Mouse (Mus musculus): ENCODE measurements around the gene Ciz1. TPM values are rescaled to one million over a fixed set of nuclear protein-coding genes. Genes with fewer than 3 reads are reported as not detected.

Ciz1 gene
- polyA plus RNA-seq, 2 experiments = 13.1 to 40.3 TPM

- TF ChIP-seq CTCF (IDR thresholded peaks at IDR 0.05; ENCODE audit: low read depth) (no peak), EP300 (IDR thresholded peaks at IDR 0.05; ENCODE audit: low read depth) (no peak)
- peak overlapping the region; percentile 91 for H3K4me2 ChIP-seq (ENCODE audit: low read depth)
- ATAC-seq (ENCODE audit: insufficient read depth) (no peak), DNase-seq (ENCODE audit: low read depth in 3 of 3, low spot score in 3 of 3) (no peak)
- no peaks in the 10 kb centered on the region; the same call in 1 of the 2 replicates for H3K36me3 ChIP-seq (replicated peaks; ENCODE audit: control insufficient read depth, insufficient read depth, low read depth)
- H3K4me3 ChIP-seq (ENCODE audit: insufficient read depth in 1 of 2, low read depth in 2 of 2, low read length in 2 of 2) = peak overlapping the region in 1 of 2 experiments; percentile 48; a peak in 2 of 4 replicates
- peaks cover 16% of the 10 kb centered on the region for H3K27me3 ChIP-seq (ENCODE audit: control insufficient read depth, insufficient read depth, low read length)
- no peaks in the 10 kb centered on the region for H3K9me3 ChIP-seq (ENCODE audit: control insufficient read depth, low read length)
- 9% methylated on average over 40 of the region's 42 CpGs for WGBS (ENCODE audit: insufficient replicate concordance)
- H3K27ac ChIP-seq = no peak overlapping the region
- peaks cover 3 to 4% of the 10 kb centered on the region in 2 experiments; a peak in 3 of 4 replicates for H3K4me1 ChIP-seq (replicated peaks; ENCODE audit: control insufficient read depth in 2 of 2, insufficient read depth in 2 of 2, low read length in 1 of 2)
- H3K9ac ChIP-seq (replicated peaks) = 0 out of 2 replicates have a peak overlapping the region, but pooled peaks have one; percentile 23
Measured at GRCm38 (mm10) chr2:32311443-32312317, 40.4 kb upstream of the Ciz1 start.

GRCm38 (mm10) chr2:32312318-32312964 lies 39.7 kb upstream of the Ciz1 start:
- 2% methylated on average over 45 of the region's 56 CpGs for WGBS (ENCODE audit: insufficient replicate concordance)
- Histone ChIP-seq H3K4me3 (ENCODE audit: insufficient read depth in 1 of 2, low read depth in 2 of 2, low read length in 2 of 2) (peak overlapping the region; percentile 5 to 48; a peak in 2 of 4 replicates), H3K9ac (replicated peaks) (no peak overlapping the region), H3K27ac (no peak overlapping the region), H3K36me3 (replicated peaks; ENCODE audit: control insufficient read depth, insufficient read depth, low read depth) (no peaks in the 10 kb centered on the region), H3K4me1 (replicated peaks; ENCODE audit: control insufficient read depth in 2 of 2, insufficient read depth in 2 of 2, low read length in 1 of 2) (peaks cover 3 to 4% of the 10 kb centered on the region in 2 experiments; a peak in 3 of 4 replicates), H3K9me3 (ENCODE audit: control insufficient read depth, low read length) (no peaks in the 10 kb centered on the region), H3K4me2 (ENCODE audit: low read depth) (peak overlapping the region; percentile 91), H3K27me3 (ENCODE audit: control insufficient read depth, insufficient read depth, low read length) (peaks cover 20% of the 10 kb centered on the region)
- ATAC-seq (ENCODE audit: insufficient read depth) (peak; percentile 80), DNase-seq (ENCODE audit: low read depth in 3 of 3, low spot score in 3 of 3) (peak; percentile 50 to 60 (median 58))
- TF ChIP-seq CTCF (IDR thresholded peaks at IDR 0.05; ENCODE audit: low read depth) (no peak), EP300 (IDR thresholded peaks at IDR 0.05; ENCODE audit: low read depth) (no peak)

GRCm38 (mm10) chr2:32314831-32315230 lies 37.3 kb upstream of the Ciz1 start:
- no peak overlapping the region for H3K27ac ChIP-seq
- H3K9me3 ChIP-seq (ENCODE audit: control insufficient read depth, low read length) = no peaks in the 10 kb centered on the region
- ATAC-seq (ENCODE audit: insufficient read depth) (no peak), DNase-seq (ENCODE audit: low read depth in 3 of 3, low spot score in 3 of 3) (no peak)
- no peaks in the 10 kb centered on the region for H3K36me3 ChIP-seq (replicated peaks; ENCODE audit: control insufficient read depth, insufficient read depth, low read depth)
- TF ChIP-seq EP300 (IDR thresholded peaks at IDR 0.05; ENCODE audit: low read depth) = no peak
- TF ChIP-seq CTCF (IDR thresholded peaks at IDR 0.05; ENCODE audit: low read depth) = no peak
- H3K4me1 ChIP-seq (replicated peaks; ENCODE audit: control insufficient read depth in 2 of 2, insufficient read depth in 2 of 2, low read length in 1 of 2) = peaks cover 3 to 4% of the 10 kb centered on the region in 2 experiments; a peak in 3 of 4 replicates
- no peak overlapping the region for H3K4me2 ChIP-seq (ENCODE audit: low read depth)
- H3K4me3 ChIP-seq (ENCODE audit: insufficient read depth in 1 of 2, low read depth in 2 of 2, low read length in 2 of 2) = no peak overlapping the region
- peaks cover 31% of the 10 kb centered on the region for H3K27me3 ChIP-seq (ENCODE audit: control insufficient read depth, insufficient read depth, low read length)
- no peak overlapping the region for H3K9ac ChIP-seq (replicated peaks)
- 75% methylated on average over 14 of the region's 14 CpGs for WGBS (ENCODE audit: insufficient replicate concordance)

GRCm38 (mm10) chr2:32315751-32316150 lies 36.4 kb upstream of the Ciz1 start:
- peaks cover 31% of the 10 kb centered on the region for H3K27me3 ChIP-seq (ENCODE audit: control insufficient read depth, insufficient read depth, low read length)

More at GRCm38 (mm10) chr2:32315751-32316150, 36.4 kb upstream of the Ciz1 start:
- no peak for TF ChIP-seq CTCF (IDR thresholded peaks at IDR 0.05; ENCODE audit: low read depth)
- no peak for TF ChIP-seq EP300 (IDR thresholded peaks at IDR 0.05; ENCODE audit: low read depth)
- Histone ChIP-seq H3K4me3 (ENCODE audit: insufficient read depth in 1 of 2, low read depth in 2 of 2, low read length in 2 of 2) (no peak overlapping the region), H3K27ac (no peak overlapping the region), H3K4me1 (replicated peaks; ENCODE audit: control insufficient read depth in 2 of 2, insufficient read depth in 2 of 2, low read length in 1 of 2) (peaks cover 3 to 4% of the 10 kb centered on the region in 2 experiments; a peak in 3 of 4 replicates), H3K36me3 (replicated peaks; ENCODE audit: control insufficient read depth, insufficient read depth, low read depth) (no peaks in the 10 kb centered on the region), H3K9me3 (ENCODE audit: control insufficient read depth, low read length) (no peaks in the 10 kb centered on the region), H3K9ac (replicated peaks) (no peak overlapping the region), H3K4me2 (ENCODE audit: low read depth) (no peak overlapping the region)
- 34% methylated on average over 8 of the region's 8 CpGs for WGBS (ENCODE audit: insufficient replicate concordance)
- ATAC-seq (ENCODE audit: insufficient read depth) (no peak), DNase-seq (ENCODE audit: low read depth in 3 of 3, low spot score in 3 of 3) (no peak)
